Mouse (Mus musculus) MEL (cell line): ENCODE measurements around the gene Dlg5.

Experiments used
- BHLHE40 ChIP-seq: IDR thresholded peaks from 2 replicates; pipeline ENCODE4 v1.6.1; 2012; ENCODE audit warnings: low read depth, mild to moderate bottlenecking, inconsistent platforms, low read length, improper control_type of control experiment, borderline replicate concordance
- CHD2 ChIP-seq: IDR thresholded peaks from 2 replicates; pipeline ENCODE4 v1.6.1; 2011; ENCODE audit warnings: low read length, improper control_type of control experiment
- CTCF ChIP-seq, 3 experiments: IDR thresholded peaks in 2 of 3; conservative IDR thresholded peaks in 1 of 3; 2 replicates each; pipeline ENCODE4 v1.5.1; 2011 to 2012; ENCODE audit warnings: low read length in 3 of 3, low read depth in 2 of 3, mild to moderate bottlenecking in 2 of 3, improper control_type of control experiment in 1 of 3, inconsistent platforms in 1 of 3, mixed read lengths in 1 of 3, moderate library complexity in 1 of 3; ENCODE audit not compliant: control insufficient read depth in 1 of 3, insufficient read depth in 1 of 3, poor library complexity in 1 of 3, severe bottlenecking in 1 of 3
- EP300 ChIP-seq, 2 experiments: IDR thresholded peaks; 2 replicates each; pipeline ENCODE4 v1.6.1; 2011; ENCODE audit warnings: improper control_type of control experiment in 2 of 2, low read length in 2 of 2, low read depth in 1 of 2, mild to moderate bottlenecking in 1 of 2
- GATA1 ChIP-seq: IDR thresholded peaks from 2 replicates; pipeline ENCODE4 v1.6.1; 2011; ENCODE audit warnings: low read depth, low read length, improper control_type of control experiment
- JUND ChIP-seq: IDR thresholded peaks from 2 replicates; pipeline ENCODE4 v1.6.1; 2011; ENCODE audit warnings: low read depth, mild to moderate bottlenecking, improper control_type of control experiment, low read length
- NRF1 ChIP-seq: IDR thresholded peaks from 2 replicates; pipeline ENCODE4 v1.6.1; 2014; ENCODE audit warnings: low read depth, mild to moderate bottlenecking, inconsistent platforms, low read length, improper control_type of control experiment, moderate library complexity; ENCODE audit not compliant: poor library complexity, insufficient read depth, severe bottlenecking
- POLR2A ChIP-seq, 2 experiments: IDR thresholded peaks; 2 replicates each; pipeline ENCODE4 v1.6.1; 2011 to 2012; ENCODE audit warnings: low read length in 2 of 2, mild to moderate bottlenecking in 2 of 2, control low read depth in 1 of 2, improper control_type of control experiment in 1 of 2, low read depth in 1 of 2, moderate library complexity in 1 of 2; ENCODE audit not compliant: control insufficient read depth in 1 of 2, insufficient read depth in 1 of 2, poor library complexity in 1 of 2
- SIN3A ChIP-seq: IDR thresholded peaks from 2 replicates; pipeline ENCODE4 v1.6.1; 2012; ENCODE audit warnings: low read length, improper control_type of control experiment, inconsistent platforms
- TAL1 ChIP-seq: IDR thresholded peaks from 2 replicates; pipeline ENCODE4 v1.6.1; 2012; ENCODE audit warnings: mild to moderate bottlenecking, inconsistent platforms, low read length, moderate library complexity, mixed read lengths
- ZC3H11A ChIP-seq: IDR thresholded peaks from 2 replicates; pipeline ENCODE4 v1.6.1; 2012; ENCODE audit warnings: low read depth, mild to moderate bottlenecking, inconsistent platforms, low read length, improper control_type of control experiment
- ZKSCAN1 ChIP-seq: IDR thresholded peaks from 2 replicates; pipeline ENCODE4 v1.6.1; 2012; ENCODE audit warnings: low read depth, mild to moderate bottlenecking, inconsistent platforms, low read length, improper control_type of control experiment, moderate library complexity

DNA sequence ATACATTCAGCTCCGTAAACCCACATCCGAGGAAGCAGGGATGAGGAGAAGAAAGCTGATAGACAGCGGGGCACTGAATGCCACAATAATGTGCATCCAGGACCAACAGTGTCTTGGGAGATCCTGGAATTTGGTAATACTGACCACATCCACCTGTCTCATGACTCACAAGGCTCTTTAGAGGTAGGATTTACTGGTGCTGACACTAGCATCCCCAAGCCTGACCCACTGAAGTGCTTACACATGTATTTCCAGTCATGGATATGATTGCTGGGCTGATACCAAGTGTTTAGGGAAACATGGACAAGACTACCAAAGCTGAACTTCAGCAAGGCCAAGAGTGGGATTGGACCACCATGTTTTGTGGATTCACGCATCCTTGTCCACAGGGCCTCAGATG, 152.5 kb downstream of the Dlg5 start:
- TF ChIP-seq NRF1 (no peak), JUND (no peak), EP300 (IDR thresholded peaks at IDR 0.05; ENCODE audit: low read depth in 1 of 2, low read length in 2 of 2) (no peak), CTCF (IDR thresholded peaks at IDR 0.05 in 2 of 3, conservative IDR thresholded peaks at IDR 0.05 in 1 of 3; ENCODE audit: control insufficient read depth in 1 of 3, insufficient read depth in 1 of 3, low read depth in 2 of 3, low read length in 3 of 3, poor library complexity in 1 of 3, severe bottlenecking in 1 of 3) (no peak), POLR2A (IDR thresholded peaks at IDR 0.05; ENCODE audit: control insufficient read depth in 1 of 2, insufficient read depth in 1 of 2, low read depth in 1 of 2, low read length in 2 of 2, poor library complexity in 1 of 2) (no peak), TAL1 (no peak), ZKSCAN1 (no peak), GATA1 (no peak), SIN3A (no peak), ZC3H11A (no peak), CHD2 (no peak), BHLHE40 (no peak)
